Mouse (Mus musculus): ENCODE measurements around the gene Rraga. TPM values are rescaled to one million over a fixed set of nuclear protein-coding genes. Genes with fewer than 3 reads are reported as not detected.

Rraga gene
- polyA plus RNA-seq, 1 experiment from 2014 or later: 160 TPM

- no peak overlapping the region for H3K27ac ChIP-seq (ENCODE audit: low read depth, low read length)
- no peak overlapping the region for H3K9ac ChIP-seq (ENCODE audit: low read depth, low read length)
- no peaks in the 10 kb centered on the region for H3K4me1 ChIP-seq (ENCODE audit: control insufficient read depth, insufficient read depth, low read depth, low read length)
- ATAC-seq: no peak
- no peaks in the 10 kb centered on the region for H3K27me3 ChIP-seq (replicated peaks; ENCODE audit: control insufficient read depth, insufficient read depth, low read length)
- no peaks in the 10 kb centered on the region for H3K36me3 ChIP-seq (ENCODE audit: control insufficient read depth, insufficient read depth, low read length)
- no peaks in the 10 kb centered on the region for H3K9me3 ChIP-seq (ENCODE audit: control insufficient read depth, low read length)
- no peak overlapping the region for H3K4me2 ChIP-seq (ENCODE audit: low read length)
- 50% methylated on average over 5 of the region's 5 CpGs for WGBS
- H3K4me3 ChIP-seq (ENCODE audit: low read length): no peak overlapping the region
Measured at GRCm38 (mm10) chr4:86545615-86546014, 29.9 kb upstream of the Rraga start.

GRCm38 (mm10) chr4:86548332-86548731, 27.1 kb upstream of the Rraga start:
- Histone ChIP-seq H3K4me1 (ENCODE audit: control insufficient read depth, insufficient read depth, low read depth, low read length) (no peaks in the 10 kb centered on the region), H3K9me3 (ENCODE audit: control insufficient read depth, low read length) (no peaks in the 10 kb centered on the region)

GRCm38 (mm10) chr4:86555035-86555707, 20.3 kb upstream of the Rraga start:
- no peaks in the 10 kb centered on the region for H3K27me3 ChIP-seq (replicated peaks; ENCODE audit: control insufficient read depth, insufficient read depth, low read length)
- H3K4me3 ChIP-seq (ENCODE audit: low read length): no peak overlapping the region
- H3K4me1 ChIP-seq (ENCODE audit: control insufficient read depth, insufficient read depth, low read depth, low read length): no peaks in the 10 kb centered on the region
- no peak overlapping the region for H3K27ac ChIP-seq (ENCODE audit: low read depth, low read length)
- no peaks in the 10 kb centered on the region for H3K9me3 ChIP-seq (ENCODE audit: control insufficient read depth, low read length)
- H3K36me3 ChIP-seq (ENCODE audit: control insufficient read depth, insufficient read depth, low read length): no peaks in the 10 kb centered on the region
- peak; percentile 56 for ATAC-seq
- no peak overlapping the region for H3K4me2 ChIP-seq (ENCODE audit: low read length)
- WGBS: 25% methylated on average over 6 of the region's 6 CpGs
- H3K9ac ChIP-seq (ENCODE audit: low read depth, low read length): no peak overlapping the region

More at GRCm38 (mm10) chr4:86548332-86548731, 27.1 kb upstream of the Rraga start:
- no peak for ATAC-seq
- no peak overlapping the region for H3K4me2 ChIP-seq (ENCODE audit: low read length)
- no peak overlapping the region for H3K27ac ChIP-seq (ENCODE audit: low read depth, low read length)
- H3K4me3 ChIP-seq (ENCODE audit: low read length): no peak overlapping the region
- no peak overlapping the region for H3K9ac ChIP-seq (ENCODE audit: low read depth, low read length)
- no peaks in the 10 kb centered on the region for H3K27me3 ChIP-seq (replicated peaks; ENCODE audit: control insufficient read depth, insufficient read depth, low read length)
- WGBS: 87% methylated on average over 9 of the region's 9 CpGs
- H3K36me3 ChIP-seq (ENCODE audit: control insufficient read depth, insufficient read depth, low read length): no peaks in the 10 kb centered on the region

GRCm38 (mm10) chr4:86557371-86557770, 18.1 kb upstream of the Rraga start:
- Histone ChIP-seq H3K4me2 (ENCODE audit: low read length) (no peak overlapping the region), H3K4me3 (ENCODE audit: low read length) (no peak overlapping the region), H3K27me3 (replicated peaks; ENCODE audit: control insufficient read depth, insufficient read depth, low read length) (no peaks in the 10 kb centered on the region), H3K9ac (ENCODE audit: low read depth, low read length) (no peak overlapping the region), H3K27ac (ENCODE audit: low read depth, low read length) (no peak overlapping the region), H3K36me3 (ENCODE audit: control insufficient read depth, insufficient read depth, low read length) (no peaks in the 10 kb centered on the region), H3K9me3 (ENCODE audit: control insufficient read depth, low read length) (no peaks in the 10 kb centered on the region), H3K4me1 (ENCODE audit: control insufficient read depth, insufficient read depth, low read depth, low read length) (no peaks in the 10 kb centered on the region)
- 71% methylated on average over 7 of the region's 7 CpGs for WGBS
- no peak for ATAC-seq

- H3K27ac ChIP-seq (ENCODE audit: low read depth, low read length): no peak within 1 kb of the TSS
- 92% methylated on average over 7 of the region's 7 CpGs for WGBS
- H3K9me3 ChIP-seq (ENCODE audit: control insufficient read depth, low read length): no peaks in the 10 kb centered on the region
- no peak within 1 kb of the TSS for H3K4me3 ChIP-seq (ENCODE audit: low read length)
- H3K4me2 ChIP-seq (ENCODE audit: low read length): no peak within 1 kb of the TSS
- no peaks in the 10 kb centered on the region for H3K4me1 ChIP-seq (ENCODE audit: control insufficient read depth, insufficient read depth, low read depth, low read length)
- no peaks in the 10 kb centered on the region for H3K36me3 ChIP-seq (ENCODE audit: control insufficient read depth, insufficient read depth, low read length)
- no peaks in the 10 kb centered on the region for H3K27me3 ChIP-seq (replicated peaks; ENCODE audit: control insufficient read depth, insufficient read depth, low read length)
- no peak within 1 kb of the TSS for H3K9ac ChIP-seq (ENCODE audit: low read depth, low read length)
- ATAC-seq: no peak
Measured at GRCm38 (mm10) chr4:86558228-86558627, 17.2 kb upstream of the Rraga start, which contains the start of gene Saxo1. Gene Saxo1, minus strand, starts transcription at chr4:86558328.

- Histone ChIP-seq H3K4me3 (ENCODE audit: low read length) (no peak overlapping the region), H3K4me1 (ENCODE audit: control insufficient read depth, insufficient read depth, low read depth, low read length) (no peaks in the 10 kb centered on the region), H3K27me3 (replicated peaks; ENCODE audit: control insufficient read depth, insufficient read depth, low read length) (no peaks in the 10 kb centered on the region), H3K36me3 (ENCODE audit: control insufficient read depth, insufficient read depth, low read length) (no peaks in the 10 kb centered on the region), H3K9ac (ENCODE audit: low read depth, low read length) (no peak overlapping the region), H3K9me3 (ENCODE audit: control insufficient read depth, low read length) (no peaks in the 10 kb centered on the region), H3K4me2 (ENCODE audit: low read length) (no peak overlapping the region), H3K27ac (ENCODE audit: low read depth, low read length) (no peak overlapping the region)
- no peak for ATAC-seq
- WGBS: 76% methylated on average over 4 of the region's 4 CpGs
Measured at GRCm38 (mm10) chr4:86559006-86559405, 16.5 kb upstream of the Rraga start.

GRCm38 (mm10) chr4:86561061-86561460, 14.4 kb upstream of the Rraga start:
- Histone ChIP-seq H3K4me1 (ENCODE audit: control insufficient read depth, insufficient read depth, low read depth, low read length) (no peaks in the 10 kb centered on the region), H3K27ac (ENCODE audit: low read depth, low read length) (no peak overlapping the region), H3K4me3 (ENCODE audit: low read length) (no peak overlapping the region), H3K36me3 (ENCODE audit: control insufficient read depth, insufficient read depth, low read length) (no peaks in the 10 kb centered on the region), H3K9ac (ENCODE audit: low read depth, low read length) (no peak overlapping the region), H3K27me3 (replicated peaks; ENCODE audit: control insufficient read depth, insufficient read depth, low read length) (no peaks in the 10 kb centered on the region), H3K9me3 (ENCODE audit: control insufficient read depth, low read length) (no peaks in the 10 kb centered on the region), H3K4me2 (ENCODE audit: low read length) (no peak overlapping the region)
- ATAC-seq: no peak
- 92% methylated on average over 3 of the region's 3 CpGs for WGBS

GRCm38 (mm10) chr4:86574939-86575282, 557 bp upstream of the Rraga start:
- peaks cover 18% of the 10 kb centered on the region for H3K4me1 ChIP-seq (ENCODE audit: control insufficient read depth, insufficient read depth, low read depth, low read length)
- peak overlapping the region; percentile 94 for H3K27ac ChIP-seq (ENCODE audit: low read depth, low read length)
- H3K9ac ChIP-seq (ENCODE audit: low read depth, low read length): peak overlapping the region; percentile 92
- H3K9me3 ChIP-seq (ENCODE audit: control insufficient read depth, low read length): no peaks in the 10 kb centered on the region
- peak overlapping the region; percentile 61 for H3K4me2 ChIP-seq (ENCODE audit: low read length)
- no peaks in the 10 kb centered on the region for H3K27me3 ChIP-seq (replicated peaks; ENCODE audit: control insufficient read depth, insufficient read depth, low read length)
- ATAC-seq: peak; percentile 51
- H3K36me3 ChIP-seq (ENCODE audit: control insufficient read depth, insufficient read depth, low read length): no peaks in the 10 kb centered on the region
- 8% methylated on average over 6 of the region's 6 CpGs for WGBS
- H3K4me3 ChIP-seq (ENCODE audit: low read length): peak overlapping the region; percentile 72

GRCm38 (mm10) chr4:86576120-86576541, 663 bp downstream of the Rraga start:
- WGBS: under 1% methylated on average over 20 of the region's 20 CpGs
- Histone ChIP-seq H3K27ac (ENCODE audit: low read depth, low read length) (peak overlapping the region; percentile 94), H3K27me3 (replicated peaks; ENCODE audit: control insufficient read depth, insufficient read depth, low read length) (no peaks in the 10 kb centered on the region), H3K36me3 (ENCODE audit: control insufficient read depth, insufficient read depth, low read length) (no peaks in the 10 kb centered on the region), H3K9me3 (ENCODE audit: control insufficient read depth, low read length) (no peaks in the 10 kb centered on the region), H3K4me3 (ENCODE audit: low read length) (peak overlapping the region; percentile 72), H3K9ac (ENCODE audit: low read depth, low read length) (peak overlapping the region; percentile 92), H3K4me1 (ENCODE audit: control insufficient read depth, insufficient read depth, low read depth, low read length) (peaks cover 18% of the 10 kb centered on the region), H3K4me2 (ENCODE audit: low read length) (peak overlapping the region; percentile 93)
- no peak for ATAC-seq

All from hindbrain, embryonic 16.5 days (tissue).